Comparison of ENCODE assay signal across 8 mouse cellular contexts in the genomic region with DNA sequence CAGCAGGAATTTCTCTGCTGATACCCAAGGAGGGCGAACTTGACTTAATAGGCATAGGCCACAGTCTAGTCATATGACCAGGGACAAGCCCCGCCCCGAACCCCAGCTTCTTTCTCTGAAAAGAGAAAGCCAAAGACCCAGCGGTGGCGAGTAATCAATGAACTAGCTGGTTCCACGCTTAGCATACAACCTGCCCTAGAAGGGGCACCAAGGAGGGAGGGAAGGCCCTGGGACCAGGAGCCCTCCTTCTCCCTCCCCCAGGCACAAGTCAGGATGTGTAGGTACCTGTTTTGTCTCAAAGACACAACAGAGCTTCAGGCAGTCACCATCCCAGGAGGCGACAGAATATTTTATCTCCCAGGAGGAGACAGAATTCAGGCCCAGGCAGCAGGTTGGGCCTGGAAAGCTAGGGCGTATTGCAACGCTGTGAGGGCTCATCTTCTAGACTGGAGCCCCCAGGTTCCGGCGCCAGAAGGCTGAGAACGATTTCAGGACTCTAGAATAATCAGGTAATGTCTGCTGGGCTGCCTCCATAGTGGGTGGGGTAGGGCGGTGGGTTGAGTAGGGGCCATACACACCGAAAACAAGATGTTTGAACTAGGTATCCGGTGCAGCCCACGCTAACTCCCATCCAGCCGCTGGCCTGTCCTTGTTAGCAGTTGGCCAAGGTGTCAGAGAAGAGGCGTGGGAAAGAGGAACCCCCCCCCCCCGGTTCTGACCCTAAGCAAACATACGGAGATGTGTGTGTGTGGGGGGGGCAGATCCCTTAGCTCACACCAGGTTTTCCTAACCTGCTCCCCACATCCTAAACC. TPM values are rescaled to one million over a fixed set of nuclear protein-coding genes. Genes with fewer than 3 reads are reported as not detected.
DNase-seq lines count a peak whose midpoint lies in the region; ATAC-seq and TF ChIP-seq lines count a peak whose summit lies in the region.

Trmt1 (plus strand) TSS at position 117 of the 812 bp plus-strand sequence.

- no peaks in the 10 kb centered on the region for H3K27me3 ChIP-seq in embryonic facial prominence, embryonic 12.5 days
- H3K27me3 ChIP-seq in heart, embryonic 13.5 days (replicated peaks): no peaks in the 10 kb centered on the region
- no peaks in the 10 kb centered on the region for H3K27me3 ChIP-seq in kidney, postnatal 0 days (ENCODE audit: insufficient read depth, low read length)
- H3K27me3 ChIP-seq in liver, embryonic 16.5 days (ENCODE audit: control insufficient read depth, insufficient read depth, low read depth, low read length): no peaks in the 10 kb centered on the region

- DNase-seq in urinary bladder, adult 2 months (ENCODE audit: low spot score): no peak
- no peak for DNase-seq in urinary bladder, postnatal 36 days (ENCODE audit: low spot score in 2 of 2)
- peak; percentile 46 for DNase-seq in kidney, postnatal 0 days (ENCODE audit: low spot score)
- no peak for DNase-seq in ovary, postnatal 36 days (ENCODE audit: low spot score)

- peak within 1 kb of the TSS; percentile 92 for H3K27ac ChIP-seq in embryonic facial prominence, embryonic 12.5 days
- H3K27ac ChIP-seq in heart, embryonic 13.5 days (replicated peaks): peak within 1 kb of the TSS; percentile 96
- H3K27ac ChIP-seq in kidney, postnatal 0 days: peak within 1 kb of the TSS; percentile 95
- peak within 1 kb of the TSS; percentile 92 for H3K27ac ChIP-seq in liver, embryonic 16.5 days (ENCODE audit: low read length)

- H3K4me2 ChIP-seq in embryonic facial prominence, embryonic 12.5 days (replicated peaks): peak within 1 kb of the TSS; percentile 87
- peak within 1 kb of the TSS; percentile 82 for H3K4me2 ChIP-seq in heart, embryonic 13.5 days
- peak within 1 kb of the TSS; percentile 82 for H3K4me2 ChIP-seq in kidney, postnatal 0 days (ENCODE audit: low read length)
- peak within 1 kb of the TSS; percentile 88 for H3K4me2 ChIP-seq in liver, embryonic 16.5 days (ENCODE audit: low read depth, low read length)

- H3K9ac ChIP-seq in embryonic facial prominence, embryonic 12.5 days: peak within 1 kb of the TSS; percentile 97
- peak within 1 kb of the TSS; percentile 100 for H3K9ac ChIP-seq in heart, embryonic 13.5 days
- peak within 1 kb of the TSS; percentile 97 for H3K9ac ChIP-seq in kidney, postnatal 0 days (ENCODE audit: low read depth, low read length)
- H3K9ac ChIP-seq in liver, embryonic 16.5 days (ENCODE audit: low read depth, low read length): peak within 1 kb of the TSS; percentile 99

- peaks cover 23% of the 10 kb centered on the region for H3K36me3 ChIP-seq in embryonic facial prominence, embryonic 12.5 days
- peaks cover 33% of the 10 kb centered on the region for H3K36me3 ChIP-seq in heart, embryonic 13.5 days
- H3K36me3 ChIP-seq in kidney, postnatal 0 days (ENCODE audit: insufficient read depth, low read length): no peaks in the 10 kb centered on the region
- H3K36me3 ChIP-seq in liver, embryonic 16.5 days (ENCODE audit: control insufficient read depth, insufficient read depth): peaks cover 3% of the 10 kb centered on the region; the same call in 1 of the 2 replicates

- WGBS in embryonic facial prominence, embryonic 12.5 days: 10% methylated on average over 20 of the region's 20 CpGs
- 8% methylated on average over 19 of the region's 20 CpGs for WGBS in heart, embryonic 13.5 days
- 9% methylated on average over 20 of the region's 20 CpGs for WGBS in kidney, postnatal 0 days
- 8% methylated on average over 20 of the region's 20 CpGs for WGBS in liver, embryonic 16.5 days (ENCODE audit: insufficient replicate concordance)

- H3K4me1 ChIP-seq in embryonic facial prominence, embryonic 12.5 days: peaks cover 41% of the 10 kb centered on the region
- H3K4me1 ChIP-seq in heart, embryonic 13.5 days: peaks cover 66% of the 10 kb centered on the region
- H3K4me1 ChIP-seq in kidney, postnatal 0 days (replicated peaks; ENCODE audit: insufficient read depth, low read length): peaks cover 27% of the 10 kb centered on the region
- H3K4me1 ChIP-seq in liver, embryonic 16.5 days (ENCODE audit: control insufficient read depth, low read depth, low read length): peaks cover 50% of the 10 kb centered on the region

- no peaks in the 10 kb centered on the region for H3K9me3 ChIP-seq in embryonic facial prominence, embryonic 12.5 days
- H3K9me3 ChIP-seq in heart, embryonic 13.5 days: no peaks in the 10 kb centered on the region
- H3K9me3 ChIP-seq in kidney, postnatal 0 days (replicated peaks; ENCODE audit: low read length): no peaks in the 10 kb centered on the region
- H3K9me3 ChIP-seq in liver, embryonic 16.5 days (replicated peaks; ENCODE audit: control insufficient read depth, low read length): no peaks in the 10 kb centered on the region

- no peak for TF ChIP-seq CTCF in kidney, postnatal 0 days (IDR thresholded peaks at IDR 0.05; ENCODE audit: low read depth)

- ATAC-seq in embryonic facial prominence, embryonic 12.5 days (ENCODE audit: insufficient number of reproducible peaks, insufficient read depth, low FRiP score, low TSS enrichment): 0 out of 2 replicates have a peak, but pooled peaks have one; percentile 23
- peak; percentile 15; the same call in 1 of the 2 replicates for ATAC-seq in heart, embryonic 13.5 days (ENCODE audit: extremely low read depth, insufficient number of reproducible peaks, low FRiP score, low TSS enrichment)
- no peak for ATAC-seq in kidney, postnatal 0 days (replicated peaks; ENCODE audit: low FRiP score, low read depth)
- ATAC-seq in liver, embryonic 16.5 days (ENCODE audit: low read depth): no peak
- no peak for ATAC-seq in neutrophil, adult 5-6 weeks (ENCODE audit: extremely low read depth, insufficient number of reproducible peaks, low FRiP score, poor library complexity, severe bottlenecking)

- peak within 1 kb of the TSS; percentile 87 for H3K4me3 ChIP-seq in embryonic facial prominence, embryonic 12.5 days
- peak within 1 kb of the TSS; percentile 100 for H3K4me3 ChIP-seq in heart, embryonic 13.5 days
- H3K4me3 ChIP-seq in kidney, postnatal 0 days (replicated peaks; ENCODE audit: low read depth, low read length): peak within 1 kb of the TSS; percentile 100
- peak within 1 kb of the TSS; percentile 97 for H3K4me3 ChIP-seq in liver, embryonic 16.5 days (ENCODE audit: low read depth, low read length)

RNA-seq across cellular contexts. Expression of gene Trmt1, which starts in this region (rescaled TPM):
- 71.7 and 76.3 TPM in 2 replicates for polyA plus RNA-seq in urinary bladder, adult 2 months (2012; rRNA removed)
- polyA plus RNA-seq in embryonic facial prominence, embryonic 12.5 days (2016; fragmentation: Nextera tagmentation; extraction: Ambion mirVana): 71.2 and 73.6 TPM in 2 replicates
- 47.6 and 51.6 TPM in 2 replicates for polyA plus RNA-seq in heart, embryonic 13.5 days (2015; fragmentation: Nextera tagmentation; extraction: Ambion mirVana)
- 55.3 and 56.1 TPM in 2 replicates for polyA plus RNA-seq in kidney, postnatal 0 days (2015; fragmentation: Nextera tagmentation; extraction: Ambion mirVana)
- 27.3 and 27.7 TPM in 2 replicates for polyA plus RNA-seq in liver, embryonic 16.5 days (2015; fragmentation: Nextera tagmentation; extraction: Ambion mirVana)
- 83.2 and 89.7 TPM in 2 replicates for total RNA-seq in neutrophil, adult 5-6 weeks (2017)

Comparison
In these comparisons a context has a peak if more than half of its experiments do, and no peak if none do; other contexts are left out.
1. ATAC-seq: peak in embryonic facial prominence, embryonic 12.5 days (single experiment) and heart, embryonic 13.5 days (single experiment); none in kidney, postnatal 0 days (single experiment), liver, embryonic 16.5 days (single experiment) and neutrophil, adult 5-6 weeks (single experiment).
2. Peak in every context shown above with its lines, with median percentiles within 50 percentile points of each other: H3K27ac ChIP-seq, H3K4me2 ChIP-seq, H3K4me3 ChIP-seq and H3K9ac ChIP-seq.